In genomic region chr9:119656111-119656510, GRCm38 (mm10) we compare ENCODE assay signal across 11 mouse cellular contexts.
DNase-seq lines count a peak whose midpoint lies in the region; ATAC-seq and TF ChIP-seq lines count a peak whose summit lies in the region.
"Had no signal": no experiment of that assay in that cellular context is flagged by ENCODE, and none has a peak within 500 bp of the region (broad histone marks: within the 10 kb centered on the region; RNA-seq: fewer than 3 reads in every experiment).

No protein-coding gene starts in this region.

- no peak overlapping the region for H3K4me2 ChIP-seq in lung, postnatal 0 days (replicated peaks; ENCODE audit: low read depth, low read length)
- H3K4me2 ChIP-seq: embryonic facial prominence, embryonic 13.5 days; limb, embryonic 15.5 days had no signal

- H3K9me3 ChIP-seq in lung, postnatal 0 days (ENCODE audit: low read length) = no peaks in the 10 kb centered on the region
- H3K9me3 ChIP-seq: embryonic facial prominence, embryonic 13.5 days; limb, embryonic 15.5 days had no signal

- no peaks in the 10 kb centered on the region for H3K27me3 ChIP-seq in lung, postnatal 0 days (replicated peaks; ENCODE audit: insufficient read depth, low read length)
- H3K27me3 ChIP-seq: embryonic facial prominence, embryonic 13.5 days; limb, embryonic 15.5 days had no signal

- H3K9ac ChIP-seq in lung, postnatal 0 days (replicated peaks; ENCODE audit: low read depth) = no peak overlapping the region
- H3K9ac ChIP-seq: embryonic facial prominence, embryonic 13.5 days; limb, embryonic 15.5 days had no signal

- no peaks in the 10 kb centered on the region for H3K4me1 ChIP-seq in lung, postnatal 0 days (ENCODE audit: insufficient read depth, low read depth, low read length)
- H3K4me1 ChIP-seq: limb, embryonic 15.5 days had no signal

- TF ChIP-seq CTCF in lung, postnatal 0 days (IDR thresholded peaks at IDR 0.05) = no peak

- H3K4me3 ChIP-seq in lung, postnatal 0 days (ENCODE audit: low read depth, low read length) = no peak overlapping the region
- H3K4me3 ChIP-seq: embryonic facial prominence, embryonic 13.5 days; limb, embryonic 15.5 days had no signal

- no peaks in the 10 kb centered on the region for H3K36me3 ChIP-seq in lung, postnatal 0 days (ENCODE audit: insufficient read depth, low read length)
- H3K36me3 ChIP-seq: embryonic facial prominence, embryonic 13.5 days; limb, embryonic 15.5 days had no signal

- ATAC-seq in frontal cortex, adult (ENCODE audit: low TSS enrichment) = no peak
- no peak for ATAC-seq in lung, postnatal 0 days

- 35% methylated on average over 6 of the region's 6 CpGs for WGBS in lung, postnatal 0 days

- TF ChIP-seq EP300 in lung, postnatal 0 days (IDR thresholded peaks at IDR 0.05) = no peak

- no peak overlapping the region for H3K27ac ChIP-seq in lung, postnatal 0 days (ENCODE audit: low read length)
- H3K27ac ChIP-seq: embryonic facial prominence, embryonic 13.5 days; limb, embryonic 15.5 days had no signal

- peak; percentile 16 to 56 for DNase-seq in frontal cortex, postnatal 36 days (ENCODE audit: low spot score in 2 of 2)
- DNase-seq in lung, postnatal 0 days (ENCODE audit: low spot score) = peak; percentile 31
- DNase-seq in lung, adult 18-20 months = no peak
- DNase-seq in cerebellum, postnatal 25 days = peak; percentile 44 to 57
- peak; percentile 48 for DNase-seq in mesoderm, embryonic 11.5 days (ENCODE audit: low read depth, low spot score)
- DNase-seq in frontal cortex, postnatal 25 days (ENCODE audit: low spot score in 2 of 2) = no peak
- no peak for DNase-seq in thymus, postnatal 0 days (ENCODE audit: low spot score)
- DNase-seq: kidney, adult 8-10 months had no signal

Comparison
In these comparisons a context has a peak if more than half of its experiments do, and no peak if none do; other contexts are left out.
1. DNase-seq: peak in frontal cortex, postnatal 36 days (2 of 2), lung, postnatal 0 days (single experiment), cerebellum, postnatal 25 days (2 of 2) and mesoderm, embryonic 11.5 days (single experiment); none in lung, adult 18-20 months (0 of 2), frontal cortex, postnatal 25 days (0 of 2) and thymus, postnatal 0 days (single experiment).